Mouse (Mus musculus) forebrain, embryonic 14.5 days (tissue): Measurements from ENCODE around the gene Slc26a5. TPM values are rescaled to one million over a fixed set of nuclear protein-coding genes. Genes with fewer than 3 reads are reported as not detected.

Experiments
- ATAC-seq: fragments of 200-750 bp; cut with Nextera tagmentation; 2 replicates; pipeline ENCODE4 v1.8.0; 2017; ENCODE audit warnings: mild to moderate bottlenecking, moderate library complexity
- DNase-seq: peaks from one replicate; pipeline ENCODE4 v3.0.0-alpha.2; 2015; ENCODE audit warnings: low spot score
- H3K27ac ChIP-seq: fragments of 300-500 bp; sonication (generic); 2 replicates; pipeline ENCODE4 v1.5.1; 2014; ENCODE audit warnings: low read depth, mild to moderate bottlenecking, control low read depth, low read length, moderate library complexity
- H3K27me3 ChIP-seq: fragments of 300-500 bp; sonication (generic); replicated peaks from 2 replicates; pipeline ENCODE4 v1.6.1; 2014; ENCODE audit warnings: low read length, control low read depth, mixed read lengths; ENCODE audit not compliant: control insufficient read depth, insufficient read depth
- H3K36me3 ChIP-seq: fragments of 300-500 bp; sonication (generic); 2 replicates; pipeline ENCODE4 v1.6.1; 2014; ENCODE audit warnings: low read length, control low read depth; ENCODE audit not compliant: control insufficient read depth, insufficient read depth
- H3K4me1 ChIP-seq: fragments of 300-500 bp; sonication (generic); 2 replicates; pipeline ENCODE4 v1.6.1; 2014; ENCODE audit warnings: antibody characterized with exemption, low read length, control low read depth; ENCODE audit not compliant: control insufficient read depth, insufficient read depth
- H3K4me2 ChIP-seq: fragments of 300-500 bp; sonication (generic); 2 replicates; pipeline ENCODE4 v1.6.1; 2014; ENCODE audit warnings: mild to moderate bottlenecking, control low read depth, low read length
- H3K4me3 ChIP-seq: fragments of 300-500 bp; sonication (generic); 2 replicates; pipeline ENCODE4 v1.5.1; 2014; ENCODE audit warnings: low read depth, low read length, control low read depth
- H3K9ac ChIP-seq: fragments of 300-500 bp; sonication (generic); 2 replicates; pipeline ENCODE4 v1.6.1; 2014; ENCODE audit warnings: mild to moderate bottlenecking, low read length, control low read depth, moderate library complexity
- H3K9me3 ChIP-seq: fragments of 300-500 bp; sonication (generic); replicated peaks from 2 replicates; pipeline ENCODE4 v1.6.1; 2016; ENCODE audit warnings: low read length, control low read depth, mixed read lengths; ENCODE audit not compliant: control insufficient read depth
- WGBS: fragments of 180-500 bp; shearing (Covaris S2); extraction: QIAGEN DNeasy Blood & Tissue Kit; methylation state at CpG from one replicate; pipeline ENCODE4 v1.1.7; 2014; 5-methylcytosine and 5-hydroxymethylcytosine counted together
- polyA plus RNA-seq: library from polyadenylated mRNA; unstranded; fragments of >200 nt; fragmentation: Nextera tagmentation; extraction: Ambion mirVana; gene quantifications from 2 replicates; pipeline ENCODE4 v1.2.1, GENCODE M21; 2014

The Slc26a5 gene
- polyA plus RNA-seq, 1 experiment from 2014 or later, result not detected

DNA sequence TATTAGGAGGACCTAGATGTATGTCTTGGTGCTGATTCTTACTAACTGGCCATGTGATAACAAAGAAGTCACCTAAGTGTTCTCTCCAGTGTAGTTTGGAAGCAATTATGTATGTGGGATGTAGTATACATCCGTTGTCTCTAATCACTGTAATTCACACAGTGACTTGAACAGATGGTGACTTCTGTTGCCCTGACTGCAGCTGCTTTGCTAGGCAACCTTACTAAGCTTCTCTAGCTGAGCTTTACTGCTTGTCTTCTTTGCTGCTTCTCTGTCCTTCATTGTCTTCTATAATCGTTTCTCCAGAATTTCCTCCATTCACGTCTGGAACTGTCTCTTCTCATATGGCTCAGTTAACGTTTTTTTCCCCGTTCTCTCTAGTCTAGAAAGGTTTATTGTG is 76.3 kb downstream of the Slc26a5 start:
- DNase-seq (peak; percentile 6), ATAC-seq (no peak)
- no peak overlapping the region for H3K4me2 ChIP-seq
- peaks cover 20% of the 10 kb centered on the region for H3K4me1 ChIP-seq
- H3K36me3 ChIP-seq, result 0 out of 2 replicates have a peak, but pooled peaks cover 7% of the 10 kb centered on the region
- H3K27ac ChIP-seq, result no peak overlapping the region
- WGBS, result 68% methylated on average over 5 of the region's 5 CpGs
- no peak overlapping the region for H3K4me3 ChIP-seq
- H3K9ac ChIP-seq, result no peak overlapping the region
- H3K27me3 ChIP-seq, result no peaks in the 10 kb centered on the region
- no peaks in the 10 kb centered on the region for H3K9me3 ChIP-seq

DNA sequence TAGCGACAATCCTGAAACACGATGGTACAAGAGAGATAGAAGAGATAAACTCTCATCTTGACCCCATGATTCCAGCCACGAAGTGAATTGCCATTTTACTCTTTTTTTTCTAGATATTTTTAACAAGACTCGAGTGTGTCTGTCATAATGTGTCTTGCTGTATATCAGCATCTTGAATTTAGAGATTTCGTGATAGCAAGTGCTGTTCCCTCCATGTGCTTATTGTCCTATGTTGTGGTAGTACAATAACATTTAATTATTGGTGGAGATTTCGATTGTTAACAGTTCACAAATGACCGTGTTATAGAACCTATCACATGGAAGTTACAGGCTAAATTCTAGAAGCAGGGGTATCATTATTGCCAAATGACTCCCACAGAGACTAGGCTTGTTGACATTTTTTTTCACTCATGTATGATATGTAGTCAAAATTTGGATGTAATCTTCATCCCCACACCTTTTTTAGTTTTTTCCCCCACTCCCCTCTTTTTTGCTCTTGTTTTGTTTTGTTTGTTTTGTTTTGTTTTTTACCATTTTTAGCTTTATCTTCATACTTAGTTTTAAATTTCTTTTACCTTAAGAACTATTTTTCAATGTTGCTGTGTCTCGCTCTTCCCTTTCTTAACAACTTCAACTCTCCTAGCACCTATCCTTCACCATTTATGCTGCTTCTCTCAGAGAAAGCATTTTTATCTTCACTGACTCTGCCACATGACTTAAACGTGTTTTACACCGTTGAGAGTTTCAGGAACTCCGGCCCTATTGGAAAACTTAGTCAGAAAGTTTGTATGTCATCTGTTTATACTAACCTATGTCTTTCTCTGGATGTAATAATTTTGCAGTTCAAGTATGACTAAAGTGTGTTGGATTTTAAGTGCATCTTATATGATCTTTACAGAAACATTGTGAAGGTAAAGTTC is 78.0 kb downstream of the Slc26a5 start:
- Histone ChIP-seq H3K4me3 (peak overlapping the region; percentile 82), H3K27me3 (no peaks in the 10 kb centered on the region), H3K9me3 (no peaks in the 10 kb centered on the region), H3K4me1 (peaks cover 20% of the 10 kb centered on the region), H3K36me3 (peaks cover 11% of the 10 kb centered on the region), H3K27ac (0 out of 2 replicates have a peak overlapping the region, but pooled peaks have one; percentile 10), H3K4me2 (peak overlapping the region; percentile 84), H3K9ac (peak overlapping the region; percentile 83)
- 39% methylated on average over 11 of the region's 11 CpGs for WGBS
- no peak for DNase-seq
- ATAC-seq, result no peak

DNA sequence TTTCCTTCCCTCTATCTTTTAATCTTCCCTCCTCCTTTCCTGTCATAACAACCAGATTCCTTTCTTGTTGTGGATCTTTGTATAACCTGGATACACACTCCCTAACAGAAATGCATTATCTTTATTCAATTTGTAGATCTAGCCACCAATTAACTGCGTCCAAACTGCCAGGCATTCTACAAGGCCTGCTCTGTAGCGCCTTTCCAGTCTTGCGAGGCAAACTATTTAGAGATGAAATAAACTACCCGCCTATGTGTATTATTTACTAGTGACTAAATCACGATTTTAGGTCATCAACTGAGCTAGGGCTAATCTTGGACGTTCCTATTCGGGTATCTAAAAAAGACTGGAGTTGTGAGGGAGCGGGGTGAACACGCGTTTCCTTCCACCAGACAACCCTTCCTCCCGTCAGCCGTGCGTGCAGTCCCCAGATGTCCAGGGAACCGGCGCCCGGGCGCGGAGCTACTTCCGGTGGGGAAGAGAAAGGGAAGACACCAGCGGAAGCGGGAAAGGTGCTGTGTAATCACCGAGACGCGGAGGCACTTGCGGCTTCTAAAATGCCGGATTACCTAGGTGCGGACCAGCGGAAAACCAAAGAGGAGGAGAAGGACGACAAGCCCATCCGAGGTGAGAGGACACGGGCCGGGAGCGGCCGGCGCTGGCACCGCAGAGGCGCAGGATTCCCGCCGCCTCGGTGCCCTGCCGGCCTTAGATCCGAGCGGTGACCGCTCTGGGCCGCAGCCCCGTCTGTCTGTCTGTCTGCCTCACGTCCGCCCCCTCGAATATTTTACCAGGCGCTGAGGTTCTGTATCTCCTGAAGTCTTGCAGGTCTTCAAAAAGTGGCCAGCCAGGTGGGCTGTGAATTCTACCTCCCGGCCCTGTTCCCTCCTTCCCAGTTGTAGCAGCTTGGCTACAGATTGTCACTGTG is 78.9 kb downstream of the Slc26a5 start:
- no peaks in the 10 kb centered on the region for H3K27me3 ChIP-seq
- peak; percentile 85 for ATAC-seq
- peaks cover 15% of the 10 kb centered on the region for H3K36me3 ChIP-seq
- WGBS, result 2% methylated on average over 51 of the region's 51 CpGs
- DNase-seq, result peak; percentile 95
- peak overlapping the region; percentile 82 for H3K4me3 ChIP-seq
- H3K27ac ChIP-seq, result peak overlapping the region; percentile 65
- peaks cover 20% of the 10 kb centered on the region for H3K4me1 ChIP-seq
- peak overlapping the region; percentile 84 for H3K4me2 ChIP-seq
- no peaks in the 10 kb centered on the region for H3K9me3 ChIP-seq
- H3K9ac ChIP-seq, result peak overlapping the region; percentile 83

DNA sequence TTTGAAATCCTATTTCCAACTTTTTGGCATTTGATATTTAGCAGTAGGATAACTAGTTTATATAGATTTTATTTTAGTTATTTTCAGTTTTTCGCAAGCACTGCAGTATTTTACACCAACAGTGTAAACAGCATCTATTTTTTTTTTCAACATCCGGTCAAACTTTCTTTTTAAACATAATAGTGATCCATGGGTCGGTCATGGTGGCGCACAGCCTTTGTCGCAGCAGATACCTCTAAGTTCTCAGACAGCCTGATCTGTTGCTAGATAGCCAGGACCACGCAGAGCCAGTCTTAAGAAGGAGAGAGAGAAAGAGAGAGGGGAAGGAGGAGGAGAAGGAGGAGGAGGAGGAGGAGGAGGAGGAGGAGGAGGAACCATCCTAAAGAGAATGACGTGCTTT is 79.6 kb downstream of the Slc26a5 start:
- ATAC-seq (no peak), DNase-seq (no peak)
- Histone ChIP-seq H3K27me3 (no peaks in the 10 kb centered on the region), H3K4me2 (peak overlapping the region; percentile 84; the same call in 1 of the 2 replicates), H3K36me3 (peaks cover 20% of the 10 kb centered on the region), H3K4me3 (no peak overlapping the region), H3K9me3 (no peaks in the 10 kb centered on the region), H3K27ac (peak overlapping the region; percentile 65; the same call in 1 of the 2 replicates), H3K9ac (no peak overlapping the region), H3K4me1 (peaks cover 20% of the 10 kb centered on the region)
- WGBS, result 72% methylated on average over 7 of the region's 7 CpGs

DNA sequence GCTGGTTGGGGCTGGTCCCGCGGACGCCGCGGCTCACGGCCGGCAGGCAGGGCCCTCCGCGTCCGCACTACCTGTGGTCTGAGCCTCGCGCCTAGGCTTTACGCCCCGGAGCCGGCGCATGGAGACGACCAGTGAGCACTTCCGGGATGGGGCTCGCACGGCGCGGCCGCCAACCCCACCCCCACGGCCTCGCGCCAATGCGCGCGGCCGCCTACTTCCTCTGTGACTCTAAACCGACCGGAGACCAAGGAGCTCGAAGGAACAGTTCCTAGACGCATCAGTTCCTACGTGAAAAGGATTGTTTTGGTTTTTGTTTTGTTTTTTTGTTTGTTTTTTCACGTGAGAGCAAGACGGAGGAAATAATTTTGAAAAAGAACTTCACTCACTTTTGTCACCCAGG is 80.4 kb downstream of the Slc26a5 start, which contains the start of the genes Dnajc2 and Psmc2:
Gene Dnajc2, minus strand, starts transcription at position 199 of the 400 bp plus-strand sequence.
Gene Psmc2, plus strand, starts transcription at position 231 of the 400 bp plus-strand sequence.
- Histone ChIP-seq H3K4me3 (peak within 1 kb of the TSS; percentile 90), H3K27me3 (no peaks in the 10 kb centered on the region), H3K36me3 (peaks cover 28% of the 10 kb centered on the region), H3K4me1 (peaks cover 20% of the 10 kb centered on the region), H3K27ac (peak within 1 kb of the TSS; percentile 65), H3K9me3 (no peaks in the 10 kb centered on the region), H3K9ac (peak within 1 kb of the TSS; percentile 81), H3K4me2 (peak within 1 kb of the TSS; percentile 84)
- peak; percentile 94 for DNase-seq
- under 1% methylated on average over 28 of the region's 37 CpGs for WGBS
- peak; percentile 97 for ATAC-seq

DNA sequence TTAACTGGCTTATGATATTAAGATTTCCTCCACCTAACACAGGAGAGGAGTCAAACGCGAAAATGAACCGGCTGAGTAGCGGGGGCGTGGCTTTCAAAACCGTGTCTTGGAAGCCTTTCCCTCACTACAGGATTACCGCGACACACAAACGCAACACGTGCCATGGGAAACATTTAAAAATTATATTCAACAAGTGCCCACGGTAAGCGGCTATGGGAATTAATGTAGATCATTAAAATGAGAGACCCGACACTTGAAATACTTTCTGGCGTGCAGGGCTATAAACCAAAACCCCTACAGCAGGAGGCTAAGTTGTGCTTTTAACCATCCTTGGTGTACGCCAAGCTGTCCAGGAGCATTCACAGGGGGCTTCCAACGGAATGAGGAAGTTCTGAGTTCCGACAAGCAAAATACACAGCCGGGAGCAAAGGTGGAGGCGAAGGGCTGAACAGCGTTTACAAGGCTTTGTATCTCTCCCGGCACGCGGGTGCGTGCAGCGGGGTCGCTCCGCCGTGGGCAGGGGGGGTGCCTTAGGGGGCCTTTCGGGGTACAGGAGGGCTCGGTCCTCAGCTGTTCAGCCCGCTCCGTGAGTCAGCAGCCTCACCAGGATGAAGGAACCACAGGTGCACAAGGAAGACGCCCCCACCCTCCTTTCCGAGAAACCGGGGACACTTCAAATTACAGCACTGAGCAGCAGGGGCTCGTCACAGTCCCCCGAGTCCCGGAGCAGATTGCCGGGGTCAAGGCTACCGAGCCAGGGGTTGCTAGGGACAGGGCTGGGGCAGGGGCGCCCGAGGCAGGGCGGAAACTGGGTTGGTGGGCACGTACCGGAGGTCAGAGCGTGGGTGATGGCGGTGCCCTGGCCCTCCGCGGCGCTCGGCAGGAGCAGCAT is 81.0 kb downstream of the Slc26a5 start:
- H3K4me3 ChIP-seq, result peak overlapping the region; percentile 90
- H3K36me3 ChIP-seq, result peaks cover 34% of the 10 kb centered on the region
- peak overlapping the region; percentile 81 for H3K9ac ChIP-seq
- DNase-seq, result peak; percentile 21
- peaks cover 20% of the 10 kb centered on the region for H3K4me1 ChIP-seq
- peak overlapping the region; percentile 65 for H3K4me2 ChIP-seq
- H3K27me3 ChIP-seq, result no peaks in the 10 kb centered on the region
- no peaks in the 10 kb centered on the region for H3K9me3 ChIP-seq
- peak; percentile 76 for ATAC-seq
- under 1% methylated on average over 51 of the region's 51 CpGs for WGBS
- H3K27ac ChIP-seq, result peak overlapping the region; percentile 52; the same call in 1 of the 2 replicates

DNA sequence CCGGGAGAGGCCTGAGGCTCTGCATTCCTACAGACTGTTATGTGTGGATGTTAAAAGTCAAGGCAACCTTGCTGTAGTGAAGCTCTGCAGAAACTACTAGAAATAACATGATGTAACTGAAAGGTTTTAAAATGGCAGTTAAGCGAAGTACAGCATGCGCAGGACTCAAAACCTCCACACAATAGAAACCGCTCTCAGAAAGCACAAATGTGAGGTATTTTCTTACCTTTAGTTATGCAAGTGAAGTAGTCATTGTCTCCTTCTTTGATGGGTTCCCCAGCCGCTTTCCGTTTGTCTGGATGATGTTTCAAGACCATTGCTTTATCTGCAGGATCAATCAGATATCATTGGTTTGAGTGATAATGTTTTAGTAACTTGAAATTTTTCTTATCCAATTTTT is 88.9 kb downstream of the Slc26a5 start:
- no peak for DNase-seq
- Histone ChIP-seq H3K27me3 (no peaks in the 10 kb centered on the region), H3K4me2 (no peak overlapping the region), H3K4me1 (no peaks in the 10 kb centered on the region), H3K36me3 (peaks cover 63% of the 10 kb centered on the region), H3K9ac (no peak overlapping the region), H3K9me3 (no peaks in the 10 kb centered on the region), H3K4me3 (no peak overlapping the region), H3K27ac (no peak overlapping the region)
- ATAC-seq, result no peak
- WGBS, result 94% methylated on average over 6 of the region's 6 CpGs

DNA sequence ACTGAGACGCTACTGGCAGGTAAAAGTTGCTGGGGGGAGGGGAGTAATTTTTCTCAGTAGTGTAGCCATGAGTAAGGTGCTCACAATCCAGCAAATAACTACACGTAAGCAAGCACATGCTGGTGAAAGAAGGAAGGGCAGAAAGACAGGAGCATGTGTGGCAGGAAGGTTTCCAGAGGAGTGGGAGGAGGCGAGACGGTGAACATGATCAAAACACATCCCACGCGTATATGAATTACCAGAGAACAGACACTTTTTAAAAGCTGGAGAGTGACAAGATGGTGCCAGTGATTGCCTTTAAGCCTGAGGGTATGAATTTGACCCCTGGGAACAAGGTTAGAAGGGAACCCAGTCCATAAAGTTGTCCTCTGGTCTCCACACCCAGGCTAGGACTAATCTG is 95.6 kb downstream of the Slc26a5 start:
- Histone ChIP-seq H3K9me3 (no peaks in the 10 kb centered on the region), H3K4me3 (no peak overlapping the region), H3K4me1 (no peaks in the 10 kb centered on the region), H3K36me3 (peaks cover 65% of the 10 kb centered on the region), H3K27ac (no peak overlapping the region), H3K27me3 (no peaks in the 10 kb centered on the region), H3K4me2 (no peak overlapping the region), H3K9ac (no peak overlapping the region)
- no peak for DNase-seq
- no peak for ATAC-seq
- WGBS, result 95% methylated on average over 6 of the region's 6 CpGs
